Mouse (Mus musculus) erythroblast, embryonic 14.5 days (primary cell): Measurements from ENCODE around the gene Gas7. TPM values are rescaled to one million over a fixed set of nuclear protein-coding genes. Genes with fewer than 3 reads are reported as not detected.

Source experiments
- H3K27me3 ChIP-seq: 2 replicates; pipeline ENCODE4 v1.6.1; 2012; ENCODE audit warnings: inconsistent platforms; ENCODE audit not compliant: control insufficient read depth
- H3K36me3 ChIP-seq: 2 replicates; pipeline ENCODE4 v1.6.1; 2012; ENCODE audit warnings: mild to moderate bottlenecking, inconsistent platforms; ENCODE audit not compliant: control insufficient read depth
- H3K4me1 ChIP-seq: 2 replicates; pipeline ENCODE4 v1.6.1; 2012; ENCODE audit warnings: inconsistent platforms; ENCODE audit not compliant: control insufficient read depth
- H3K4me3 ChIP-seq: replicated peaks from 2 replicates; pipeline ENCODE3; 2012; ENCODE audit warnings: moderate library complexity, mild to moderate bottlenecking, inconsistent platforms
- H3K9me3 ChIP-seq: 2 replicates; pipeline ENCODE4 v1.6.1; 2012; ENCODE audit warnings: low read length, inconsistent platforms, mixed read lengths; ENCODE audit not compliant: control insufficient read depth
- GATA1 ChIP-seq: IDR thresholded peaks from 2 replicates; pipeline ENCODE4 v1.6.1; 2012; ENCODE audit warnings: low read length, inconsistent platforms, mixed read lengths
- TAL1 ChIP-seq: IDR thresholded peaks from 3 replicates; pipeline ENCODE4 v1.6.1; 2012; ENCODE audit warnings: low read length, inconsistent platforms, mixed read lengths
- polyA plus RNA-seq: library from polyadenylated mRNA; stranded (reverse); fragments of >175 nt; gene quantifications from 2 replicates; pipeline ENCODE4 v1.2.3, GENCODE M21; 2012

The Gas7 gene
- polyA plus RNA-seq, 1 experiment = 0.01 TPM

DNA sequence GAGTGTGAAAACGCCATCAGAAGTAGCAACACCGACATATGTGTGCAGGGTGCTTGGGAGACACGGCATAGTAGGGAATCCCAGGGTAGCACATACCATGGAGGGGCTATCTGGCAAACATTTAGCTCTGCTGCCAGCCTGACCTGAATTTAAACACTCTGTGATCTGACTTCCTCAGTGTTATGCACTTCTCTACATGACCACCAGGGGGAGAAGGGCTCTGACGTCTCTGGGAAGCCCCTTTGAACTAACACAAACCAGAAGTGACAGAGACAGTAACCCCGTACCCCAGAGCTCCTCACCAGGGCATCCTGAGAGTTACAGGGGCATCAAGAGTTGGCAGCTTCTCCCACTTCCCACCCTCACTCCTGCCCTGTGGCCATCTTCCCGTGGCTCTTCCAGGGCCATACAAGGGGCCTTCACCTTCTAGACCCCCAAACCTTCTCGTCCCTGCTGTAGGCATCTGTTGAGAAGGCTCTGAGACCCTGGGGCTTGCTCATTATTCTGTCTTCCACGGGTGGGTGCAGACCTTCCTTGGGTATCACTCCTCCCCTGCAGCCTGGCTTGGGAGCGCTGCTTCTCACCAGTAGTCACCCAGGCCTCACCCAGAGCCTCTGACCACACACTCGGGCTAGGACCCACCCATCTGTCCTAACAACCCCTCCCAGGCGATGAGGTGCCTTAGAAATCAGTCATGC lies 202.6 kb downstream of the Gas7 start:
- no peak for TF ChIP-seq TAL1
- no peak for TF ChIP-seq GATA1
- Histone ChIP-seq H3K4me3 (no peak overlapping the region), H3K9me3 (no peaks in the 10 kb centered on the region), H3K36me3 (no peaks in the 10 kb centered on the region), H3K4me1 (no peaks in the 10 kb centered on the region), H3K27me3 (no peaks in the 10 kb centered on the region)

DNA sequence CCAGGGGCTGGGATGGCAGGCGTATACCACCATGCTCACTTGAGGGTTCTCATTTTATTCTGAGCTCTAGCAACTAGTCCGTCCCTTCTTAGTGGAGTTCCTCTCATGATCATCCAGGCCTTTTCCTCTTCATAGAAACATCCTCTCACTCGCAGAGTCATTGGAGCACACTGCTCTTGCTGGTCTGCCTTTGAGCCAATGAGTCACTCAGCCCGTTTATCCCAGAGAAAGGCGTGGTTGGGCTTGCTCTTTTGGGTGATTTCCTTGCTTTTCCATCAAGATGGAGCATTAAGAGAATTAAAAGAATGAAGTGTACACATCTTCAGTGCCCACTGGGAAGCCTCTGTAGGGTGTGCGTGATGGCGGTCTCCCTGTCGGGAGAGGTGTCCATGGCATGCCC lies 206.2 kb downstream of the Gas7 start:
- Histone ChIP-seq H3K27me3 (no peaks in the 10 kb centered on the region), H3K36me3 (no peaks in the 10 kb centered on the region), H3K4me3 (no peak overlapping the region), H3K4me1 (no peaks in the 10 kb centered on the region), H3K9me3 (no peaks in the 10 kb centered on the region)
- TF ChIP-seq TAL1 (no peak), GATA1 (no peak)

DNA sequence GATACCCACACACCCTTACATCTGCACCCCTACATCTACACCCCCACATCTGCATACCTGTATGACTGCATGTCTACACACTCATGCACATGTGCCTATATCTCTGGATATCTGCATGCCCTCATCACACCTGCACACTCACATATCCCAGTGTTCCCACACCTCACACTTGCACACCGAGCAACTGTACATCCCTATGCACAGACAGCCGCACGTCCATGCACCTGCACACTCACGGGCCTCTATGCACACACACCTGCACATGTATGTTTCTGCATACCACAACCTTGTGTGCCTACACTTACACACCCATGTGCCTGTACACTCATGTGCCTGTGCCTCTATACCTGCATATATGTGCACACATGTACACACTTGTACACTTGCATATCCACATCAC lies 208.2 kb downstream of the Gas7 start:
- no peaks in the 10 kb centered on the region for H3K27me3 ChIP-seq
- H3K36me3 ChIP-seq = no peaks in the 10 kb centered on the region
- no peak overlapping the region for H3K4me3 ChIP-seq
- no peaks in the 10 kb centered on the region for H3K4me1 ChIP-seq
- no peak for TF ChIP-seq TAL1
- TF ChIP-seq GATA1 = no peak
- H3K9me3 ChIP-seq = no peaks in the 10 kb centered on the region

DNA sequence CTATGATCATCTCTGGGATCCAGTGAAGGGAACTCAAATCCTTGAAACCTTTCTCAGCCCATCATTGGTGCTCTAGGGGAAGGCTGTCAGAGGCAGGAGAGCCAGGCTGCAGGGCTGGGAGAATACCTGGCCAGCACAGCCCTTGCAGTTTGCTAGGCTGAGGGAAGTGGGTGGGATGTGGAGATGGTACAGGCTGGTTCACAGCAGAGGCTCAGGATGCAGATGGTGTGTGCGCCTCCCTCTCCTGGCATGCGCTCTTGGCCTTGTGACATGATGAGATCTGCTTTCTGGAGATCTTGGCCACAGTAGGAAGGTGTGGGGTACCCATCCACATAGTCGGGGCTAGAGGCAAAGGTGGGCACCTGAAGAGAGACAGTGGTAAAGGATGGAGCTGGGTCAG lies 209.0 kb downstream of the Gas7 start:
- Histone ChIP-seq H3K9me3 (no peaks in the 10 kb centered on the region), H3K27me3 (no peaks in the 10 kb centered on the region), H3K4me1 (no peaks in the 10 kb centered on the region), H3K4me3 (no peak overlapping the region), H3K36me3 (no peaks in the 10 kb centered on the region)
- TF ChIP-seq GATA1 (no peak), TAL1 (no peak)

DNA sequence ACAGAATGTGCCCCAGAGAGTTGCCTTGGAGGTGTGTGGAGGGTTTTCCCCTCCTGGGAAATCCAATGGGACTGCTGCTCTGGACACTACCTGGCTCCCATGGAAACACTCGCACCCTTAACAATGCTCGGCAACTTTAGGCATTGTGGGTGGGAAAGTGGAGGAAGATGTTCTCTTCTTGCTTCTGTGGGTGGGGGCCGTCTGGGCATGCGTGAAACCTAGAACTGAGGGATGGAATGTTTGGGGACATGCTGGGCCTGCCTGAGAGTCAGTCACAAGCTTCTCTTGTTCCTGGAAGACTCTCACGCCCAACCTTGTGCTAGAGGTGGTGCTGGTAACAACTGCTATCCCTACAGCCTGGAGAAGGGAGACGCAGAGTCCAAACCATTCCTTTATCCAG lies 209.7 kb downstream of the Gas7 start:
- no peaks in the 10 kb centered on the region for H3K36me3 ChIP-seq
- H3K9me3 ChIP-seq = no peaks in the 10 kb centered on the region
- H3K4me1 ChIP-seq = no peaks in the 10 kb centered on the region
- TF ChIP-seq GATA1 (no peak), TAL1 (no peak)
- no peaks in the 10 kb centered on the region for H3K27me3 ChIP-seq
- H3K4me3 ChIP-seq = no peak overlapping the region

DNA sequence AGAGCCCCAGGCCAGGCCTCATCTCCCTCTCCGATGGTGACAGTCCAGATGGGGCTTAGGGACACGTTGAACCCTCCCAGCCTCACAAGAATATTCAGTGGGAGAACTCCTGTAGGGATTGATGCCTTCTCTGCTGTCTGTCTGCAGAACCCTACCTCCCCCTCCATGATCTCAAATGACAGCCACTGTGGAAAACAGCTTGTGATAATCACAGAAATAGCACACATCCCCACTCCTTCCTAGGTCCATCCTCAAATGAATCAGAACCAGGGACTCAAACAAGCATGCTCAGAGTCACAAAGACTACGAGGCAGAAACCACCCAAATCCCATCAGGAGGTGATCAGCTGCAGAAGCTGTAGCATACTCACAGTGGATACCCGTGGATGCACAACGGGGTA lies 210.9 kb downstream of the Gas7 start:
- TF ChIP-seq GATA1 = no peak
- TF ChIP-seq TAL1 = no peak
- Histone ChIP-seq H3K27me3 (no peaks in the 10 kb centered on the region), H3K9me3 (no peaks in the 10 kb centered on the region), H3K4me1 (no peaks in the 10 kb centered on the region), H3K4me3 (no peak overlapping the region), H3K36me3 (no peaks in the 10 kb centered on the region)

DNA sequence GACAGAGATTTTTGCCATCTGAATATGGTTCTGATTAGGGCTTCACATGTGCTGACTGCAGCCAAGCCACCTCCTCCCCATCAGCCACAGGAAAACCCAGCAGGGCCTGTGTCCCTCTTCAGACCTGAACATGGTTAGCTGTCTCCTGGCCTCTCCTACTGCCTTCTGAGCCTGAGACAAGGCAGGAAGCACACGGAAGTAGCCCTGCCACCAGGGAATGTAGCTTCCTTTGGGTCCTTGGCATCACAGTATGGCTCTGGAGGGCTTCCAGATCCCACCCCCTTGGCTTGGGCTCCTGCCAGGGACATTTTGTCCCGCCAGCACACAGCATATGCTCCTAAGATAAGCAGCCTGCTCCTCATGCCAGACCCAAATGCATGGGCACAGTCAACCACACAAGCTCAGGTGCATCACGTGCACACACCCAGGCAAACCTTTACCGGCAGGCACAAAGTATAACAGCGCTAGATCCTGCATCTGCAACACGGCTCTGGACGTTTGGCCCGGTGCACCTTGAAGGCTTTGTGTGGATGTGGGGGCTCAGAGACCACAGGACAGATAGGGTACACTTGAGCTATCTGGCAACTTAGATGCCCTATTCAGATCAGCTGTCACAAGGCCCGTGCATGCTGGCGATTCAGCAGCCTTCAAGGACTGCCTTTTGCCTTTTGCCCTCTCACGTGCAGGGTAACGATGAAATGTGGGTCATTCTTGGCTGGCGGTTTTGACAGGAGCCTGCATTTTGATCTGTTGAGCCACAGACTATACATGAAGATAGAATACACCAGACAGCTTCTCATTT lies 212.5 kb downstream of the Gas7 start:
- H3K27me3 ChIP-seq = no peaks in the 10 kb centered on the region
- H3K36me3 ChIP-seq = no peaks in the 10 kb centered on the region
- no peak for TF ChIP-seq TAL1
- TF ChIP-seq GATA1 = no peak
- H3K4me1 ChIP-seq = no peaks in the 10 kb centered on the region
- no peak overlapping the region for H3K4me3 ChIP-seq
- H3K9me3 ChIP-seq = no peaks in the 10 kb centered on the region

DNA sequence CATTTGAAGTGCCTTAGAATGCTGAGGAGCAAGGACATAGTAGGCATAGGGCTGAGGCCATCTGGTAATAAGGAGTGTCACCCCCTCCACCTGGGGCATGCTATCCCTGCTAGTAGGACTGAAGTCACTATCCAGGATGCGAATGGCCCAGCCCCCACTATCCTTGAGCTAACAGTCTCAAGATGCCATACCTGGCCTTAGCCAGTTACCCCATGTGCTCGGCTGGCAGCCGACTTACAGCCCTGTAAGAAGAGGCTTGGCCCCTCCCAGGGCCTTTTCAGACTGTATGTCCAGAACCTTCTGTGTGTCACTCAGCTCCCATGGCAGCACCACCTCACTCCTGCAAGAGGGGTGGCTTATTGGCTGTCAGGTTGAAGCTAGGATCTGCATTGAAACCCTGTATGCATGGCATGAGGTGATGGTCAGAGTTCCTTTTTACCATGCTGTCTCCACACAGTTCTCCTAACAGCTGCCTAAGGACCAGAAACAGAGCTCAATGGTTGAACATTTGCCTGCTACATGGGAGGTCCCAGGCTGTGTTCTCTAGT lies 213.3 kb downstream of the Gas7 start:
- no peaks in the 10 kb centered on the region for H3K36me3 ChIP-seq
- H3K27me3 ChIP-seq = no peaks in the 10 kb centered on the region
- no peaks in the 10 kb centered on the region for H3K9me3 ChIP-seq
- H3K4me3 ChIP-seq = no peak overlapping the region
- no peak for TF ChIP-seq TAL1
- TF ChIP-seq GATA1 = no peak
- H3K4me1 ChIP-seq = no peaks in the 10 kb centered on the region

DNA sequence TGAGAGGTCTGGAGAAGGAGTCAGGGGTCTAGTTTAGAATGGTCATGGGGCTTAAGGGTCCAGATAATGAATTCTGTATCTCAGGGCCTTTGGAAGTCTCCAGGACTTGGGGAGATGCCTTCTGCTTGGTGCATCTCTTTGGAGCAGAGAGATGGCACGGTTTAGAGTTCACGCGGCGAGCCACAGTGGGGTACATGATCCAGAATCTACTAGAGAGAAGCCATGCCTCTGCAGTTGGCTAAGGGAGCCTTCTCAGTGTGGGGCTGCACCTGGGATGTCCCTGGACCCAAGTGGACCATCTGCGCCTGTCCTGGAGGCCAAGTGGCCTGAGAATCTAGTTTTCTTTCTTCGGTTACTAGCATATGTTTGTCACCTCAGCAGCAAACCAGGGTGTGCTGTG lies 214.8 kb downstream of the Gas7 start:
- no peak for TF ChIP-seq TAL1
- no peak for TF ChIP-seq GATA1
- no peaks in the 10 kb centered on the region for H3K9me3 ChIP-seq

More for the DNA sequence above, 214.8 kb downstream of the Gas7 start:
- H3K27me3 ChIP-seq = no peaks in the 10 kb centered on the region
- H3K4me1 ChIP-seq = no peaks in the 10 kb centered on the region
- H3K4me3 ChIP-seq = no peak overlapping the region
- no peaks in the 10 kb centered on the region for H3K36me3 ChIP-seq
